Mouse (Mus musculus) megakaryocyte-erythroid progenitor cell, adult 5 weeks (primary cell): Measurements from ENCODE around the gene Tmem179b. TPM values are rescaled to one million over a fixed set of nuclear protein-coding genes. Genes with fewer than 3 reads are reported as not detected.

Source experiments
- polyA plus RNA-seq: library from polyadenylated mRNA; stranded (reverse); fragments of >175 nt; gene quantifications from 2 replicates; pipeline ENCODE4 v1.2.3, GENCODE M21; 2012

Gene Tmem179b
- polyA plus RNA-seq, 1 experiment = 78.1 TPM

Other genes with a start within 250 kb of the Tmem179b start
- gene Slc22a8, start 183.2 kb downstream of the Tmem179b start, polyA plus RNA-seq = 0.02 TPM in 1 of 2 replicates, not detected in the other
- not detected in 2 replicates for gene Slc22a6, start 156.4 kb downstream of the Tmem179b start, polyA plus RNA-seq
- gene Chrm1, start 110.7 kb downstream of the Tmem179b start, polyA plus RNA-seq = 0.06 and 0.22 TPM in 2 replicates
- gene Slc3a2, start 51.1 kb downstream of the Tmem179b start, polyA plus RNA-seq = 116 and 163 TPM in 2 replicates
- gene Wdr74, start 38.6 kb downstream of the Tmem179b start, polyA plus RNA-seq = 37.5 and 45.6 TPM in 2 replicates
- 1.1 and 2.8 TPM in 2 replicates for gene 1700092M07Rik, start 33.7 kb downstream of the Tmem179b start, polyA plus RNA-seq
- 24.2 and 27.7 TPM in 2 replicates for gene Stx5a, start 33.1 kb downstream of the Tmem179b start, polyA plus RNA-seq
- 37.5 and 54.2 TPM in 2 replicates for gene Nxf1, start 17.4 kb downstream of the Tmem179b start, polyA plus RNA-seq
- 51.0 and 63.4 TPM in 2 replicates for gene Tmem223, start 3.5 kb downstream of the Tmem179b start, polyA plus RNA-seq
- 35.3 and 40.4 TPM in 2 replicates for gene Taf6l, start 11.9 kb upstream of the Tmem179b start, polyA plus RNA-seq
- gene Polr2g, start 24.1 kb upstream of the Tmem179b start, polyA plus RNA-seq = 5.0 and 6.5 TPM in 2 replicates
- gene Zbtb3, start 28.1 kb upstream of the Tmem179b start, polyA plus RNA-seq = 0.30 and 0.85 TPM in 2 replicates
- gene Ttc9c, start 44.9 kb upstream of the Tmem179b start, polyA plus RNA-seq = 2.8 and 3.5 TPM in 2 replicates
- 136 and 204 TPM in 2 replicates for gene Hnrnpul2, start 45.5 kb upstream of the Tmem179b start, polyA plus RNA-seq
- gene AC129217.1, start 55.3 kb upstream of the Tmem179b start, polyA plus RNA-seq = 141 and 155 TPM in 2 replicates
- gene Bscl2, start 63.0 kb upstream of the Tmem179b start, polyA plus RNA-seq = 91.7 and 97.7 TPM in 2 replicates
- not detected in 2 replicates for gene Gng3, start 64.7 kb upstream of the Tmem179b start, polyA plus RNA-seq
- 0.07 and 0.34 TPM in 2 replicates for gene Lrrn4cl, start 76.3 kb upstream of the Tmem179b start, polyA plus RNA-seq
- gene Ubxn1, start 97.0 kb upstream of the Tmem179b start, polyA plus RNA-seq = 176 and 267 TPM in 2 replicates
- gene Uqcc3, start 106.5 kb upstream of the Tmem179b start, polyA plus RNA-seq = 60.4 and 63.7 TPM in 2 replicates
- 0.47 and 0.98 TPM in 2 replicates for gene Lbhd1, start 109.3 kb upstream of the Tmem179b start, polyA plus RNA-seq
- gene Gm49403, start 109.5 kb upstream of the Tmem179b start, polyA plus RNA-seq = not detected in 2 replicates
- gene 1810009A15Rik, start 114.4 kb upstream of the Tmem179b start, polyA plus RNA-seq = 68.5 and 78.3 TPM in 2 replicates
- 10.1 and 13.2 TPM in 2 replicates for gene Gm49416, start 114.5 kb upstream of the Tmem179b start, polyA plus RNA-seq
- gene Ints5, start 118.5 kb upstream of the Tmem179b start, polyA plus RNA-seq = 32.4 and 39.0 TPM in 2 replicates
- gene Ganab, start 123.6 kb upstream of the Tmem179b start, polyA plus RNA-seq = 52.6 and 60.1 TPM in 2 replicates
- 129 and 153 TPM in 2 replicates for gene B3gat3, start 145.9 kb upstream of the Tmem179b start, polyA plus RNA-seq
- 8.8 and 9.0 TPM in 2 replicates for gene Rom1, start 154.9 kb upstream of the Tmem179b start, polyA plus RNA-seq
- 76.3 and 82.6 TPM in 2 replicates for gene Eml3, start 155.1 kb upstream of the Tmem179b start, polyA plus RNA-seq
- 58.4 and 74.1 TPM in 2 replicates for gene Mta2, start 167.4 kb upstream of the Tmem179b start, polyA plus RNA-seq
- gene Tut1, start 179.4 kb upstream of the Tmem179b start, polyA plus RNA-seq = 28.2 and 29.0 TPM in 2 replicates
- 124 and 163 TPM in 2 replicates for gene Eef1g, start 192.6 kb upstream of the Tmem179b start, polyA plus RNA-seq
- gene Ahnak, start 214.8 kb upstream of the Tmem179b start, polyA plus RNA-seq = 19.1 and 29.1 TPM in 2 replicates